28 mouse cellular contexts compared by ENCODE assay signal in genomic region chr7:100624538-100624937, GRCm38 (mm10). TPM values are rescaled to one million over a fixed set of nuclear protein-coding genes. Genes with fewer than 3 reads are reported as not detected.
DNase-seq lines count a peak whose midpoint lies in the region; ATAC-seq and TF ChIP-seq lines count a peak whose summit lies in the region.
"Had no signal": no experiment of that assay in that cellular context is flagged by ENCODE, and none has a peak within 500 bp of the region (broad histone marks: within the 10 kb centered on the region; RNA-seq: fewer than 3 reads in every experiment).

No protein-coding gene starts in this region.

- H3K9me3 ChIP-seq in liver, embryonic 11.5 days (ENCODE audit: control insufficient read depth, low read length): no peaks in the 10 kb centered on the region
- no peaks in the 10 kb centered on the region for H3K9me3 ChIP-seq in kidney, embryonic 15.5 days (replicated peaks)
- H3K9me3 ChIP-seq: embryonic facial prominence, embryonic 10.5 days; forebrain, embryonic 10.5 days; heart, embryonic 12.5 days; limb, embryonic 10.5 days; liver, embryonic 12.5 days; stomach, embryonic 15.5 days had no signal

- no peak for TF ChIP-seq POLR2A in liver, adult 2 months (IDR thresholded peaks at IDR 0.05; ENCODE audit: extremely low read depth, insufficient read depth, low read length)

- H3K27me3 ChIP-seq in liver, adult 2 months (ENCODE audit: control insufficient read depth, insufficient read depth, low read length): no peaks in the 10 kb centered on the region
- no peaks in the 10 kb centered on the region for H3K27me3 ChIP-seq in liver, embryonic 11.5 days (replicated peaks; ENCODE audit: control insufficient read depth, insufficient read depth, low read length)
- H3K27me3 ChIP-seq in kidney, embryonic 15.5 days: no peaks in the 10 kb centered on the region
- H3K27me3 ChIP-seq: heart, embryonic 12.5 days; liver, embryonic 12.5 days; Patski; stomach, embryonic 15.5 days had no signal

- DNase-seq in liver, adult 2 months (ENCODE audit: extremely low read depth, low read depth, low spot score): peak; percentile 86
- DNase-seq in liver, embryonic 11.5 days (ENCODE audit: low spot score): no peak
- peak; percentile 91 for DNase-seq in kidney, adult 11 months
- DNase-seq in kidney, postnatal 36 days: peak; percentile 80 to 91
- no peak for DNase-seq in layer of hippocampus, adult 8-10 months (ENCODE audit: low spot score in 2 of 2)
- no peak for DNase-seq in urinary bladder, postnatal 4 days (ENCODE audit: low spot score in 2 of 2)
- DNase-seq: cerebellum, adult 11-12 months; gastrocnemius, postnatal 14 days; heart, adult 18-20 months; heart, postnatal 10 days; lung, adult 2 months; lung, postnatal 14 days; right cerebral cortex, adult 18-20 months; right cerebral cortex, postnatal 4 days; thymus, adult 18-20 months had no signal

- H3K9ac ChIP-seq in liver, adult 2 months (ENCODE audit: low read depth, low read length): no peak overlapping the region
- no peak overlapping the region for H3K9ac ChIP-seq in liver, embryonic 11.5 days (ENCODE audit: low read depth, low read length)
- no peak overlapping the region for H3K9ac ChIP-seq in kidney, embryonic 15.5 days
- H3K9ac ChIP-seq: heart, embryonic 12.5 days; liver, embryonic 12.5 days; stomach, embryonic 15.5 days had no signal

- peaks cover 9% of the 10 kb centered on the region; the same call in 1 of the 2 replicates for H3K79me2 ChIP-seq in liver, adult 2 months (ENCODE audit: control insufficient read depth, insufficient read depth, low read length)

- no peak overlapping the region for H3K4me3 ChIP-seq in liver, adult 2 months (ENCODE audit: insufficient read depth, low read depth, low read length)
- no peak overlapping the region for H3K4me3 ChIP-seq in liver, embryonic 11.5 days (ENCODE audit: low read depth, low read length)
- no peak overlapping the region for H3K4me3 ChIP-seq in kidney, embryonic 15.5 days (replicated peaks)
- H3K4me3 ChIP-seq: embryonic facial prominence, embryonic 10.5 days; forebrain, embryonic 10.5 days; heart, embryonic 12.5 days; left cerebral cortex, adult 2 months; limb, embryonic 10.5 days; liver, embryonic 12.5 days; stomach, embryonic 15.5 days had no signal

- no peak overlapping the region for H3K27ac ChIP-seq in liver, adult 2 months (replicated peaks; ENCODE audit: insufficient read depth, low read depth, low read length)
- no peak overlapping the region for H3K27ac ChIP-seq in liver, embryonic 11.5 days (ENCODE audit: low read depth, low read length)
- 0 out of 2 replicates have a peak overlapping the region, but pooled peaks have one; percentile 20 for H3K27ac ChIP-seq in kidney, embryonic 15.5 days
- H3K27ac ChIP-seq: embryonic facial prominence, embryonic 10.5 days; forebrain, embryonic 10.5 days; hindbrain, postnatal 0 days; left cerebral cortex, adult 2 months; limb, embryonic 10.5 days; liver, embryonic 12.5 days; stomach, embryonic 15.5 days had no signal

- H3K4me2 ChIP-seq in liver, embryonic 11.5 days: no peak overlapping the region
- no peak overlapping the region for H3K4me2 ChIP-seq in kidney, embryonic 15.5 days
- H3K4me2 ChIP-seq: heart, embryonic 12.5 days; liver, embryonic 12.5 days; midbrain, embryonic 11.5 days; stomach, embryonic 15.5 days had no signal

- H3K36me3 ChIP-seq in liver, adult 2 months (ENCODE audit: control insufficient read depth, insufficient read depth, low read length): peaks cover 1% of the 10 kb centered on the region; the same call in 1 of the 2 replicates
- 0 out of 2 replicates have a peak, but pooled peaks cover under 1% of the 10 kb centered on the region for H3K36me3 ChIP-seq in liver, embryonic 11.5 days (ENCODE audit: control insufficient read depth, insufficient read depth, low read length)
- H3K36me3 ChIP-seq in kidney, embryonic 15.5 days: peaks cover 11% of the 10 kb centered on the region; the same call in 1 of the 2 replicates

- peaks cover 7% of the 10 kb centered on the region; the same call in 1 of the 2 replicates for H3K4me1 ChIP-seq in liver, adult 2 months (ENCODE audit: control insufficient read depth, insufficient read depth, low read length)
- peaks cover 6% of the 10 kb centered on the region; the same call in 1 of the 2 replicates for H3K4me1 ChIP-seq in liver, embryonic 11.5 days (replicated peaks; ENCODE audit: control insufficient read depth, insufficient read depth, low read length)
- H3K4me1 ChIP-seq in kidney, embryonic 15.5 days: peaks cover 8% of the 10 kb centered on the region
- H3K4me1 ChIP-seq: embryonic facial prominence, embryonic 10.5 days; forebrain, embryonic 10.5 days; limb, embryonic 10.5 days; stomach, embryonic 15.5 days had no signal

- TF ChIP-seq CTCF in liver, adult 2 months (IDR thresholded peaks at IDR 0.05; ENCODE audit: low read depth, low read length): no peak

- 64% methylated on average over 3 of the region's 3 CpGs for WGBS in liver, adult 2 months
- WGBS in liver, embryonic 11.5 days: 84% methylated on average over 3 of the region's 3 CpGs
- WGBS in kidney, embryonic 15.5 days: 55% methylated on average over 3 of the region's 3 CpGs

- no peak for ATAC-seq in liver, embryonic 11.5 days (replicated peaks; ENCODE audit: low FRiP score)
- ATAC-seq in kidney, embryonic 15.5 days (replicated peaks; ENCODE audit: low FRiP score): peak; percentile 87
- ATAC-seq: forebrain, embryonic 16.5 days; hindbrain, postnatal 0 days; liver, embryonic 12.5 days; Patski had no signal

RNA-seq across cellular contexts. Expression of gene Mrpl48, which starts 16.4 kb away (rescaled TPM):
- 24.6 and 29.1 TPM in 2 replicates for total RNA-seq in liver, adult 2 months (2014; rRNA removed)
- 9.4 and 9.5 TPM in 2 replicates for polyA plus RNA-seq in liver, adult 2 months (2012; rRNA removed)
- polyA plus RNA-seq in liver, embryonic 11.5 days (2014; fragmentation: Nextera tagmentation; extraction: Ambion mirVana): 78.9 and 81.2 TPM in 2 replicates
- 81.2 and 92.4 TPM in 2 replicates for polyA plus RNA-seq in kidney, embryonic 15.5 days (2015; fragmentation: Nextera tagmentation; extraction: Ambion mirVana)
- 10 to 100 TPM; 65.1 to 69.0 (median 66.7) TPM for total RNA-seq in layer of hippocampus, adult 8-10 months (2022)

RNA-seq across cellular contexts. Expression of gene Rab6a, which starts 17.3 kb away (rescaled TPM):
- 30.4 and 33.0 TPM in 2 replicates for total RNA-seq in liver, adult 2 months (2014; rRNA removed)
- polyA plus RNA-seq in liver, adult 2 months (2012; rRNA removed): 13.2 and 13.5 TPM in 2 replicates
- 81.6 and 85.7 TPM in 2 replicates for polyA plus RNA-seq in liver, embryonic 11.5 days (2014; fragmentation: Nextera tagmentation; extraction: Ambion mirVana)
- 102 and 105 TPM in 2 replicates for polyA plus RNA-seq in kidney, embryonic 15.5 days (2015; fragmentation: Nextera tagmentation; extraction: Ambion mirVana)
- 100 to 1,000 TPM; 340 to 373 (median 364) TPM for total RNA-seq in layer of hippocampus, adult 8-10 months (2022)

RNA-seq across cellular contexts. Expression of gene Plekhb1, which starts 37.7 kb away (rescaled TPM):
- 10.4 and 22.3 TPM in 2 replicates for total RNA-seq in liver, adult 2 months (2014; rRNA removed)
- polyA plus RNA-seq in liver, adult 2 months (2012; rRNA removed): 37.6 and 41.4 TPM in 2 replicates
- 1.1 and 2.0 TPM in 2 replicates for polyA plus RNA-seq in liver, embryonic 11.5 days (2014; fragmentation: Nextera tagmentation; extraction: Ambion mirVana)
- polyA plus RNA-seq in kidney, embryonic 15.5 days (2015; fragmentation: Nextera tagmentation; extraction: Ambion mirVana): 3.5 and 4.4 TPM in 2 replicates
- total RNA-seq in layer of hippocampus, adult 8-10 months (2022): 100 to 1,000 TPM; 257 to 305 (median 270) TPM
- total RNA-seq: megakaryocyte progenitor cell, adult 5-6 weeks had no signal

Comparison
In these comparisons a context has a peak if more than half of its experiments do, and no peak if none do; other contexts are left out.
1. DNase-seq: peak in liver, adult 2 months (single experiment), kidney, adult 11 months (single experiment) and kidney, postnatal 36 days (2 of 2); none in liver, embryonic 11.5 days (single experiment), layer of hippocampus, adult 8-10 months (0 of 2) and urinary bladder, postnatal 4 days (0 of 2).